Mouse (Mus musculus) limb, embryonic 10.5 days (tissue): ENCODE results near the gene Nrm. TPM values are rescaled to one million over a fixed set of nuclear protein-coding genes. Genes with fewer than 3 reads are reported as not detected.
"Not testable (repeated sequence)": the region's sequence is repeated elsewhere in the genome, so short reads cannot be mapped to it uniquely, and the experiment has no call there.

Experiments
- DNase-seq: peaks from one replicate; pipeline ENCODE4 v3.0.0-alpha.2; 2017; ENCODE audit warnings: low spot score
- H3K27ac ChIP-seq: fragments of 300-500 bp; sonication (generic); 2 replicates; pipeline ENCODE4 v1.5.1; 2016; ENCODE audit warnings: mild to moderate bottlenecking
- H3K27me3 ChIP-seq: fragments of 300-500 bp; sonication (generic); 2 replicates; pipeline ENCODE4 v1.6.1; 2016; ENCODE audit warnings: low read depth, mild to moderate bottlenecking; ENCODE audit not compliant: poor library complexity, severe bottlenecking
- H3K36me3 ChIP-seq: fragments of 300-500 bp; sonication (generic); 2 replicates; pipeline ENCODE4 v1.6.1; 2016; ENCODE audit warnings: mild to moderate bottlenecking, moderate library complexity
- H3K4me1 ChIP-seq: fragments of 300-500 bp; sonication (generic); 2 replicates; pipeline ENCODE4 v1.6.1; 2016
- H3K4me3 ChIP-seq: fragments of 300-500 bp; sonication (generic); 2 replicates; pipeline ENCODE4 v1.5.1; 2016; ENCODE audit warnings: mild to moderate bottlenecking, moderate library complexity
- H3K9me3 ChIP-seq: fragments of 300-500 bp; sonication (generic); replicated peaks from 2 replicates; pipeline ENCODE4 v1.6.1; 2016; ENCODE audit warnings: mild to moderate bottlenecking
- WGBS: fragments of 180-500 bp; shearing (Covaris S2); methylation state at CpG from one replicate; pipeline ENCODE4 v1.1.7; 2016; 5-methylcytosine and 5-hydroxymethylcytosine counted together
- polyA plus RNA-seq: library from polyadenylated mRNA; unstranded; fragments of >200 nt; fragmentation: Nextera tagmentation; extraction: Ambion mirVana; gene quantifications from 2 replicates; pipeline ENCODE4 v1.2.1, GENCODE M21; 2016

Nrm gene
- polyA plus RNA-seq, 1 experiment from 2014 or later: 67.1 TPM

- Histone ChIP-seq H3K4me1 (peaks cover 28% of the 10 kb centered on the region), H3K9me3 (no peaks in the 10 kb centered on the region), H3K4me3 (peak overlapping the region; percentile 85), H3K27ac (peak overlapping the region; percentile 98), H3K27me3 (no peaks in the 10 kb centered on the region), H3K36me3 (peaks cover 50% of the 10 kb centered on the region)
- DNase-seq: peak; percentile 95
- WGBS: 0% methylated on average over 25 of the region's 25 CpGs
Observed at GRCm38 (mm10) chr17:35836991-35837422, 24.1 kb upstream of the Nrm start.

- WGBS: under 1% methylated on average over 18 of the region's 18 CpGs
- Histone ChIP-seq H3K4me1 (peaks cover 33% of the 10 kb centered on the region), H3K4me3 (peak overlapping the region; percentile 85), H3K27ac (peak overlapping the region; percentile 98), H3K27me3 (no peaks in the 10 kb centered on the region), H3K9me3 (no peaks in the 10 kb centered on the region), H3K36me3 (peaks cover 46% of the 10 kb centered on the region)
- DNase-seq: peak; percentile 77
Observed at GRCm38 (mm10) chr17:35837487-35837886, 23.6 kb upstream of the Nrm start.

- DNase-seq: peak; percentile 96
- H3K36me3 ChIP-seq: peaks cover 39% of the 10 kb centered on the region
- 1% methylated on average over 29 of the region's 29 CpGs for WGBS
- H3K27me3 ChIP-seq: no peaks in the 10 kb centered on the region
- H3K9me3 ChIP-seq: no peaks in the 10 kb centered on the region
- peak within 1 kb of the TSS; percentile 85 for H3K4me3 ChIP-seq
- H3K27ac ChIP-seq: peak within 1 kb of the TSS; percentile 98
- H3K4me1 ChIP-seq: peaks cover 40% of the 10 kb centered on the region
Observed at GRCm38 (mm10) chr17:35838122-35838544, 23.0 kb upstream of the Nrm start, which contains the start of gene Tubb5. Gene Tubb5, minus strand, starts transcription at chr17:35838306.

- DNase-seq: peak; percentile 57
- Histone ChIP-seq H3K4me3 (peak overlapping the region; percentile 85), H3K4me1 (peaks cover 41% of the 10 kb centered on the region), H3K9me3 (no peaks in the 10 kb centered on the region), H3K27ac (peak overlapping the region; percentile 98), H3K36me3 (peaks cover 35% of the 10 kb centered on the region), H3K27me3 (no peaks in the 10 kb centered on the region)
- WGBS: 2% methylated on average over 5 of the region's 5 CpGs
Observed at GRCm38 (mm10) chr17:35838570-35838969, 22.5 kb upstream of the Nrm start.

GRCm38 (mm10) chr17:35839002-35839401 lies 22.1 kb upstream of the Nrm start:
- Histone ChIP-seq H3K4me3 (peak overlapping the region; percentile 85), H3K27ac (peak overlapping the region; percentile 98), H3K36me3 (peaks cover 33% of the 10 kb centered on the region), H3K4me1 (peaks cover 40% of the 10 kb centered on the region)
- not testable (repeated sequence) for DNase-seq, H3K27me3 ChIP-seq, H3K9me3 ChIP-seq
- 58% methylated on average over 3 of the region's 3 CpGs for WGBS

- H3K27ac ChIP-seq: peak overlapping the region; percentile 93
- H3K4me1 ChIP-seq: peaks cover 27% of the 10 kb centered on the region
- DNase-seq: no peak
- H3K4me3 ChIP-seq: peak overlapping the region; percentile 68
- H3K9me3 ChIP-seq: no peaks in the 10 kb centered on the region
- H3K36me3 ChIP-seq: peaks cover 31% of the 10 kb centered on the region
- no peaks in the 10 kb centered on the region for H3K27me3 ChIP-seq
- WGBS: 56% methylated on average over 14 of the region's 14 CpGs
Observed at GRCm38 (mm10) chr17:35840561-35840960, 20.6 kb upstream of the Nrm start.

GRCm38 (mm10) chr17:35841076-35841950 lies 19.8 kb upstream of the Nrm start, which contains the start of gene Mdc1:
Gene Mdc1, plus strand, starts transcription at chr17:35841515.
- Histone ChIP-seq H3K9me3 (no peaks in the 10 kb centered on the region), H3K36me3 (peaks cover 31% of the 10 kb centered on the region), H3K27ac (peak within 1 kb of the TSS; percentile 93), H3K4me3 (peak within 1 kb of the TSS; percentile 68), H3K27me3 (no peaks in the 10 kb centered on the region), H3K4me1 (peaks cover 21% of the 10 kb centered on the region; the same call in 1 of the 2 replicates)
- under 1% methylated on average over 59 of the region's 59 CpGs for WGBS
- DNase-seq: peak; percentile 98

- WGBS: 22% methylated on average over 11 of the region's 11 CpGs
- Histone ChIP-seq H3K36me3 (peaks cover 31% of the 10 kb centered on the region), H3K27me3 (no peaks in the 10 kb centered on the region), H3K27ac (peak overlapping the region; percentile 93), H3K4me3 (peak overlapping the region; percentile 68), H3K4me1 (peaks cover 21% of the 10 kb centered on the region; the same call in 1 of the 2 replicates), H3K9me3 (no peaks in the 10 kb centered on the region)
- DNase-seq: peak; percentile 56
Observed at GRCm38 (mm10) chr17:35842006-35842405, 19.1 kb upstream of the Nrm start.

GRCm38 (mm10) chr17:35843514-35843913 lies 17.6 kb upstream of the Nrm start:
- H3K4me3 ChIP-seq: no peak overlapping the region
- no peaks in the 10 kb centered on the region for H3K27me3 ChIP-seq
- peaks cover 46% of the 10 kb centered on the region for H3K36me3 ChIP-seq
- no peaks in the 10 kb centered on the region for H3K9me3 ChIP-seq
- H3K4me1 ChIP-seq: peaks cover 21% of the 10 kb centered on the region; the same call in 1 of the 2 replicates
- no peak overlapping the region for H3K27ac ChIP-seq
- no peak for DNase-seq
- WGBS: 93% methylated on average over 3 of the region's 3 CpGs

- no peaks in the 10 kb centered on the region for H3K27me3 ChIP-seq
- H3K4me1 ChIP-seq: peaks cover 1% of the 10 kb centered on the region; the same call in 1 of the 2 replicates
- peaks cover 90% of the 10 kb centered on the region for H3K36me3 ChIP-seq
- no peak for DNase-seq
- WGBS: 72% methylated on average over 1 of the region's 1 CpGs
- H3K4me3 ChIP-seq: no peak overlapping the region; the same call in 1 of the 2 replicates
- H3K27ac ChIP-seq: no peak overlapping the region
- H3K9me3 ChIP-seq: no peaks in the 10 kb centered on the region
Observed at GRCm38 (mm10) chr17:35848112-35848511, 13.0 kb upstream of the Nrm start.

GRCm38 (mm10) chr17:35850974-35851373 lies 10.1 kb upstream of the Nrm start:
- Histone ChIP-seq H3K4me3 (no peak overlapping the region), H3K27me3 (no peaks in the 10 kb centered on the region), H3K9me3 (no peaks in the 10 kb centered on the region), H3K27ac (no peak overlapping the region), H3K4me1 (no peaks in the 10 kb centered on the region), H3K36me3 (peaks cover 95% of the 10 kb centered on the region)
- 89% methylated on average over 3 of the region's 3 CpGs for WGBS
- DNase-seq: no peak

GRCm38 (mm10) chr17:35859371-35859770 lies 1.7 kb upstream of the Nrm start:
- no peaks in the 10 kb centered on the region for H3K9me3 ChIP-seq
- 91% methylated on average over 1 of the region's 1 CpGs for WGBS
- H3K27me3 ChIP-seq: no peaks in the 10 kb centered on the region
- peaks cover 61% of the 10 kb centered on the region for H3K36me3 ChIP-seq
- no peak overlapping the region for H3K27ac ChIP-seq
- DNase-seq: no peak
- no peak overlapping the region for H3K4me3 ChIP-seq
- peaks cover 20% of the 10 kb centered on the region; the same call in 1 of the 2 replicates for H3K4me1 ChIP-seq

GRCm38 (mm10) chr17:35859835-35860234 lies 1.3 kb upstream of the Nrm start:
- H3K4me1 ChIP-seq: peaks cover 25% of the 10 kb centered on the region; the same call in 1 of the 2 replicates
- H3K4me3 ChIP-seq: no peak overlapping the region
- H3K9me3 ChIP-seq: no peaks in the 10 kb centered on the region
- 71% methylated on average over 2 of the region's 2 CpGs for WGBS
- H3K27ac ChIP-seq: no peak overlapping the region
- no peak for DNase-seq
- H3K27me3 ChIP-seq: no peaks in the 10 kb centered on the region
- peaks cover 59% of the 10 kb centered on the region for H3K36me3 ChIP-seq
